35 mouse cellular contexts compared by ENCODE assay signal in the genomic region with DNA sequence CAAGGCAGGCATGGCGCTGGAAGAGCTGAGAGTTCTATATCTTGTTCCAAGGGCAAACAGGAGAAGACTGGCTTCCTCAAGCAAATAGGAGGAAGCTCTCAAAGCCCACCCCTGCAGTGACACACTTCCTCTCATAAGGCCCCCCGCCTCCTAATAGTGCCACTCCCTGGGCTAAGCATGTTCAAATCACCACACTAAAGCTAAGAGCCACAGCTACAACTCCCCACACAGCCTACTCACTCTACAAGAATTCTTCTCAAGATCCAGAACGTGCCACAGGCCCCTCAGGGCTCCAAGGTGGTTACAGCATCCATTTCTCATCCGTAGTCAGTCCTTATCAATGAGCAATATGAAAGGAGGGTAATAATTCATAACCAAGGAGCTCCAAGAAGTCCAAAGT.
"Had no signal": no experiment of that assay in that cellular context is flagged by ENCODE, and none has a peak within 500 bp of the region (broad histone marks: within the 10 kb centered on the region; RNA-seq: fewer than 3 reads in every experiment).

No protein-coding gene starts in this region.

- H3K27me3 ChIP-seq: heart, embryonic 12.5 days; heart, embryonic 13.5 days; heart, embryonic 15.5 days; hindbrain, embryonic 12.5 days; hindbrain, embryonic 13.5 days; hindbrain, embryonic 15.5 days; intestine, embryonic 15.5 days; kidney, embryonic 15.5 days had no signal

- ATAC-seq: hindbrain, embryonic 16.5 days; hindbrain, postnatal 0 days; inflammation-experienced regulatory T-cells, adult 6 months; intestine, embryonic 15.5 days; intestine, embryonic 16.5 days; intestine, postnatal 0 days had no signal

- H3K4me3 ChIP-seq: heart, embryonic 10.5 days; heart, embryonic 12.5 days; heart, embryonic 13.5 days; heart, embryonic 15.5 days; hindbrain, embryonic 10.5 days; hindbrain, embryonic 12.5 days; hindbrain, embryonic 13.5 days; hindbrain, embryonic 15.5 days; intestine, embryonic 15.5 days; kidney, embryonic 15.5 days; layer of hippocampus, adult 2 months had no signal

- H3K27ac ChIP-seq: heart, embryonic 10.5 days; heart, embryonic 13.5 days; heart, embryonic 15.5 days; hindbrain, embryonic 10.5 days; hindbrain, embryonic 12.5 days; hindbrain, embryonic 13.5 days; hindbrain, embryonic 14.5 days; hindbrain, embryonic 15.5 days; hindbrain, postnatal 0 days; intestine, embryonic 15.5 days; kidney, embryonic 15.5 days; kidney, postnatal 0 days; layer of hippocampus, adult 2 months had no signal

- H3K4me2 ChIP-seq: heart, embryonic 11.5 days; heart, embryonic 12.5 days; heart, embryonic 13.5 days; heart, embryonic 15.5 days; hindbrain, embryonic 12.5 days; hindbrain, embryonic 13.5 days; hindbrain, embryonic 14.5 days; hindbrain, embryonic 15.5 days; intestine, embryonic 15.5 days; kidney, embryonic 15.5 days had no signal

- H3K9me3 ChIP-seq: heart, embryonic 10.5 days; heart, embryonic 13.5 days; heart, embryonic 15.5 days; hindbrain, embryonic 10.5 days; hindbrain, embryonic 12.5 days; hindbrain, embryonic 13.5 days; hindbrain, embryonic 15.5 days; intestine, embryonic 15.5 days; kidney, embryonic 15.5 days had no signal

- DNase-seq: heart, postnatal 10 days; heart, postnatal 14 days; heart, postnatal 36 days; heart, postnatal 4 days; kidney, adult 11 months; kidney, adult 18-20 months; kidney, adult 2 months; kidney, adult 8-10 months; kidney, adult 9 months; kidney, postnatal 10 days; kidney, postnatal 14 days; kidney, postnatal 25 days; kidney, postnatal 36 days; kidney, postnatal 4 days; layer of hippocampus, adult 9-11 months; layer of hippocampus, postnatal 36 days had no signal

- H3K4me1 ChIP-seq: hindbrain, embryonic 10.5 days; hindbrain, embryonic 12.5 days; hindbrain, embryonic 13.5 days; hindbrain, embryonic 15.5 days had no signal

- H3K36me3 ChIP-seq: heart, embryonic 10.5 days; heart, embryonic 12.5 days; heart, embryonic 13.5 days; heart, embryonic 15.5 days; hindbrain, embryonic 10.5 days; hindbrain, embryonic 12.5 days; hindbrain, embryonic 13.5 days; hindbrain, embryonic 15.5 days; intestine, embryonic 15.5 days; kidney, embryonic 15.5 days had no signal

- H3K9ac ChIP-seq: heart, embryonic 12.5 days; heart, embryonic 13.5 days; heart, embryonic 15.5 days; hindbrain, embryonic 12.5 days; hindbrain, embryonic 13.5 days; hindbrain, embryonic 14.5 days; hindbrain, embryonic 15.5 days; intestine, embryonic 15.5 days; kidney, embryonic 15.5 days had no signal
